Mouse (Mus musculus): ENCODE data around the gene Tradd. TPM values are rescaled to one million over a fixed set of nuclear protein-coding genes. Genes with fewer than 3 reads are reported as not detected.
A peak's percentile ranks its signal among the peaks of the same experiment; 100 is the strongest.
"Not testable (repeated sequence)": the region's sequence is repeated elsewhere in the genome, so short reads cannot be mapped to it uniquely, and the experiment has no call there.

The Tradd gene
- polyA plus RNA-seq, 1 experiment from 2014 or later: 14.6 TPM

DNA sequence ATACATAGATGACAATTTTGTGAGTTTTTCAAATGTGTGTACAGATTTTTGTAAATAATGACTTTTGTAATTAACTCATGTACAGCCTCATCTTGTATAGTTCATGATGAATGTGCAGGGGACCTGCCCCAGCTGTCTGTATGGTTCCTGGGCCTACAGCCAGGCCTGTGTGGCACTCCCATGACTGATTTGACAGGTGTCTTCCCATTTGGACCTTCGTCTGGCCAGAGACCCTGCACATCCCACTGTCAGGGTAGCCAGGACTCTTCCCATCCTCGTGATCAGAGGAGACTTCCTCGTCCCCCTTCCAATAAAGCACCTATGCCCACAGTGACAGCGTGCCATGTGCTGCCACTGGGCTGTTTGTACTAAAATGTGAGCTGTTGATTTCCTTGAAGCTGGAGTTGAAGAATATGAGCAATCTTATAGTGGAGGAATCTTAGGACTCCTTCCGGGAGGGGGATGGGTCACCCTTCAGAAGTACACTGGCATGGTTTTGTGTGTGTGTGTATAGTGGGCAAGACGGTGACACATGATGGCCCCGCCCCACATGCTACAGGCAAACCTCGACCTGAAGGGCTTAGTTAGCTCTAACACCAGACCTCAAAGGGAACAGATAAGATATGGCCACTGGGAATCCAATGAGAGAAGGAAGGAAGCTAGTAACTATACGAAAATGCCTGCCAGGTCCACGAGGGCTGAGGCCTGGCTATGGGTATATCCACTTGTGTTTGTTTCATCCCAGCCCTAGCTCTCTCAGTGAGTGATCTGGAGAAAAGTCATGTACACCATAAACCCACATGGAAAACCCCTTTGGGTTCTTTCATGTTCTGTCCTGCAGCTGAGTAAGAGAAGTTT, 11.5 kb downstream of the Tradd start:
- Histone ChIP-seq H3K4me2 (replicated peaks) (no peak overlapping the region; the same call in 1 of the 2 replicates), H3K9ac (replicated peaks) (no peak overlapping the region), H3K27me3 (peaks cover 37% of the 10 kb centered on the region), H3K36me3 (peaks cover 49% of the 10 kb centered on the region), H3K4me3 (no peak overlapping the region), H3K9me3 (no peaks in the 10 kb centered on the region), H3K27ac (replicated peaks) (no peak overlapping the region), H3K4me1 (peaks cover 18% of the 10 kb centered on the region)
- ATAC-seq (ENCODE audit: low FRiP score, low read depth): no peak
- WGBS: 89% methylated on average over 10 of the region's 10 CpGs

- Histone ChIP-seq H3K36me3 (peaks cover 58% of the 10 kb centered on the region), H3K4me3 (no peak overlapping the region), H3K27me3 (peaks cover 27% of the 10 kb centered on the region), H3K9ac (replicated peaks) (no peak overlapping the region), H3K27ac (replicated peaks) (no peak overlapping the region), H3K4me1 (peaks cover 18% of the 10 kb centered on the region), H3K4me2 (replicated peaks) (no peak overlapping the region), H3K9me3 (no peaks in the 10 kb centered on the region)
- ATAC-seq (ENCODE audit: low FRiP score, low read depth): no peak
- WGBS: 92% methylated on average over 6 of the region's 6 CpGs
Measured at GRCm38 (mm10) chr8:105251954-105252353, 12.5 kb downstream of the Tradd start.

- no peaks in the 10 kb centered on the region for H3K27me3 ChIP-seq
- no peaks in the 10 kb centered on the region for H3K4me1 ChIP-seq
- ATAC-seq (ENCODE audit: low FRiP score, low read depth): no peak
- no peak overlapping the region for H3K9ac ChIP-seq (replicated peaks)
- H3K4me2 ChIP-seq (replicated peaks): no peak overlapping the region
- no peaks in the 10 kb centered on the region for H3K9me3 ChIP-seq
- no peak overlapping the region for H3K4me3 ChIP-seq
- peaks cover 39% of the 10 kb centered on the region for H3K36me3 ChIP-seq
- no peak overlapping the region for H3K27ac ChIP-seq (replicated peaks)
- WGBS: 95% methylated on average over 7 of the region's 7 CpGs
Measured at GRCm38 (mm10) chr8:105241016-105241415, 23.4 kb downstream of the Tradd start.

DNA sequence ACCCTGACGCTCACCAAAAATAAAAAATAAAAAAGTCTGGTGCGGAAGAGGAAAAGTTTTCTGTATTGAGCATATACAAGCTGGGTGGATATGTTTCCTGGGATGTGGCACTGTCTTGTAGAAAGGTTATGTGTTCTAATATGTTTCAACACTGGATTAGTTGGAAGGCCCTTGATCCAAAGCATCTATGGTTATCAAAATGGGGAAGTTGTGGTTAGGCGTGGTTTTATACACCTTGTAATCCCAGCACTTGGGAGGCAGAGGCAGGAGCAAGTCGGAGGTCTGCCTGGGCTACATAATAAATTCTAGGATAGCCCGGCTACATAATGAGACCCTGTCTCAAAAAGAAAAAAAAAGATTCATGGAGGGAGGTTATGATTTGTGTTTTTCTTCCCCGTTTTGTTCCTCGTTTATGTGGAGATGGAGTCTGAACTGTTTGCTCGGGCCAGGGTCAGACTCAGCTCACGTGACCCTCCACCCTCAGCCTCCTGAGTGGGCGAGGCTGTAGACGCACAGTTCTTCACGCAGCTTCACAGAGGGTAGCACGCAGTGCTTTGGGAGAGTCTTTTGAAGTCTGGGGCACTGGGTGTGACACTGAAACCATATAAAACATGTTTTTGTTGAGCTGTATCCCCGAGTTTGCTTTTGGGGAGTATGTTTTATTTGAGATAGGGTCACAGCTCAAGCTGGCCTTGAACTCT, 26.8 kb downstream of the Tradd start:
- H3K36me3 ChIP-seq: peaks cover 54% of the 10 kb centered on the region

GRCm38 (mm10) chr8:105235206-105235605, 29.2 kb downstream of the Tradd start:
- Histone ChIP-seq H3K27ac (replicated peaks) (no peak overlapping the region), H3K9ac (replicated peaks) (no peak overlapping the region), H3K36me3 (peaks cover 43% of the 10 kb centered on the region), H3K4me3 (no peak overlapping the region), H3K4me1 (no peaks in the 10 kb centered on the region), H3K9me3 (no peaks in the 10 kb centered on the region), H3K27me3 (no peaks in the 10 kb centered on the region), H3K4me2 (replicated peaks) (no peak overlapping the region)
- 85% methylated on average over 1 of the region's 1 CpGs for WGBS
- no peak for ATAC-seq (ENCODE audit: low FRiP score, low read depth)

More for the DNA sequence above, 26.8 kb downstream of the Tradd start:
- Histone ChIP-seq H3K4me2 (replicated peaks) (no peak overlapping the region), H3K27me3 (no peaks in the 10 kb centered on the region), H3K9ac (replicated peaks) (no peak overlapping the region), H3K27ac (replicated peaks) (no peak overlapping the region), H3K4me3 (no peak overlapping the region), H3K9me3 (no peaks in the 10 kb centered on the region), H3K4me1 (no peaks in the 10 kb centered on the region)
- ATAC-seq (ENCODE audit: low FRiP score, low read depth): no peak
- WGBS: 94% methylated on average over 14 of the region's 14 CpGs

GRCm38 (mm10) chr8:105233126-105233935, 31.1 kb downstream of the Tradd start:
- H3K36me3 ChIP-seq: peaks cover 25% of the 10 kb centered on the region
- no peak for ATAC-seq (ENCODE audit: low FRiP score, low read depth)

GRCm38 (mm10) chr8:105232321-105232693, 32.1 kb downstream of the Tradd start:
- peaks cover 24% of the 10 kb centered on the region for H3K36me3 ChIP-seq
- not testable (repeated sequence) for H3K9ac ChIP-seq (replicated peaks); H3K9me3 ChIP-seq; H3K4me3 ChIP-seq; H3K27ac ChIP-seq (replicated peaks); ATAC-seq (ENCODE audit: low FRiP score, low read depth); H3K4me1 ChIP-seq; H3K27me3 ChIP-seq; H3K4me2 ChIP-seq (replicated peaks)
- WGBS: 93% methylated on average over 4 of the region's 4 CpGs

More at GRCm38 (mm10) chr8:105233126-105233935, 31.1 kb downstream of the Tradd start:
- Histone ChIP-seq H3K4me3 (no peak overlapping the region), H3K27ac (replicated peaks) (no peak overlapping the region), H3K9me3 (no peaks in the 10 kb centered on the region), H3K9ac (replicated peaks) (no peak overlapping the region), H3K4me1 (no peaks in the 10 kb centered on the region), H3K27me3 (no peaks in the 10 kb centered on the region), H3K4me2 (replicated peaks) (no peak overlapping the region)
- WGBS: 71% methylated on average over 1 of the region's 1 CpGs

DNA sequence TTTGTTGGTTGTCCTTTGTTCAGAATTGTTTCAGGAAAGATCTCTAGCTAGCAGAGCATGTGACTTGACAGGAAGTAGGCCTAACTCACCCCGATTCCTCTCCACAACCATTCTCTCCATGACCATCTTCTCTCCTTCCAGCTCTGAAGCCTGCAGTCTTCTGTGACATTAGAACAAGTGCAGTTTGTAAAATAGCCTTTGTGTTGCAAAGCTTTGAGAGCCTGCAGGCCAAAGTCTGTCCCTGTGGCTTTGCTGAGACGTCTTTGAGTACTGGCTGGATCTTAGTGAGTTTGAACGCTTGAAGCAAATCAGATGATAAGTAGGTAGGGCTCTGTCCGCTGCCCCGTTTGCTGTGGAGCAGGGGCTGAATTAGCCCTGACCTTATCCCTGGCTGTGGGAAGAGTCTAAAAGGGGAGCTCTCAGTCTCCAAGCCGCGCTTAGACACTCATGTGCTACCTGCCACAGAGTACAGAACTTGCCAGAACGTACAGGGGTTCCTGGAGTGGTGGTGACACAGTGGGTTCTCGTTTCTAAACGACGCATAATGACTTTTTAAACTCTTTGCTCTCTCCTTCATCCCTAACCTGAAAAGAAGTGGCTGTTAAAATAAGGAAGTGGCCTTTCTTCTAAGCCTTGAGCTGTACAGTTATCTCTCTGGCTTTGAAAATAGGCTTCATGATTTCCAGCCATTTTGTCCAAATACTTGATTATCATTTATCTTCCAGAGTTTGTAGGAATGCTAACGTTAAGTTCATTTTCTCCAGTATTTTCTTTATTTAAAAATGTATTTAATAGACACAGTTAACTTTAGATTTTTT, 32.7 kb downstream of the Tradd start:
- Histone ChIP-seq H3K36me3 (peaks cover 24% of the 10 kb centered on the region), H3K9me3 (no peaks in the 10 kb centered on the region), H3K9ac (replicated peaks) (no peak overlapping the region), H3K4me2 (replicated peaks) (no peak overlapping the region), H3K27me3 (no peaks in the 10 kb centered on the region), H3K4me1 (peaks cover 3% of the 10 kb centered on the region; the same call in 1 of the 2 replicates), H3K4me3 (no peak overlapping the region), H3K27ac (replicated peaks) (no peak overlapping the region)
- 86% methylated on average over 12 of the region's 12 CpGs for WGBS
- no peak for ATAC-seq (ENCODE audit: low FRiP score, low read depth)

DNA sequence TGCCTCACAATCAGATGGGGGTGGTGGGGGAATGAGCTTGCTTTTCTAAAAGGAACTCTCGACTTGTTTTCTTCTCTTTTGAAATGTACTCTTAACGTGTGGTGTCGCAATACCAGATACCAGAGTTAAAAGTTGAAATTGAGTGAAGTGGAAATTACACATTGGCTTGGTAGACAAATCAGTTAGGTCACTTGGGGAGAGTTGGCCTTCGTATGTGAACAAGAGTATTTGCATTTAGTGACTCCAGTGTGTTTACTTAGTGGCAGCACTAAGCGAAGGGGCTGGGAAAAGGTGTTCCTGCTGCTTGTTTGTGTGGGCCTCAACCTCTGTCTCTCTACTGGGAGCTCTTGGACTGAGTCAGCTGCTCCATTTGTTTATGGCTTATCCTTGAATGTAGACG, 38.5 kb downstream of the Tradd start:
- Histone ChIP-seq H3K4me3 (peak overlapping the region; percentile 96), H3K4me1 (peaks cover 18% of the 10 kb centered on the region), H3K27ac (replicated peaks) (no peak overlapping the region), H3K4me2 (replicated peaks) (peak overlapping the region; percentile 75), H3K9me3 (no peaks in the 10 kb centered on the region), H3K36me3 (no peaks in the 10 kb centered on the region), H3K9ac (replicated peaks) (peak overlapping the region; percentile 88), H3K27me3 (no peaks in the 10 kb centered on the region)
- no peak for ATAC-seq (ENCODE audit: low FRiP score, low read depth)
- 34% methylated on average over 6 of the region's 6 CpGs for WGBS

GRCm38 (mm10) chr8:105225272-105225593, 39.2 kb downstream of the Tradd start:
- Histone ChIP-seq H3K27me3 (no peaks in the 10 kb centered on the region), H3K4me2 (replicated peaks) (peak overlapping the region; percentile 75), H3K36me3 (no peaks in the 10 kb centered on the region), H3K9ac (replicated peaks) (peak overlapping the region; percentile 88), H3K9me3 (no peaks in the 10 kb centered on the region), H3K4me3 (peak overlapping the region; percentile 96), H3K4me1 (peaks cover 18% of the 10 kb centered on the region), H3K27ac (replicated peaks) (peak overlapping the region; percentile 84)
- 0% methylated on average over 27 of the region's 27 CpGs for WGBS
- ATAC-seq (ENCODE audit: low FRiP score, low read depth): no peak

All from midbrain, embryonic 12.5 days (tissue).